Mouse (Mus musculus) limb, embryonic 15.5 days (tissue): ENCODE data around the gene Pdzd8. TPM values are rescaled to one million over a fixed set of nuclear protein-coding genes. Genes with fewer than 3 reads are reported as not detected.

Experiments
- ATAC-seq: fragments of 200-750 bp; cut with Nextera tagmentation; 2 replicates; pipeline ENCODE4 v1.8.0; 2017; ENCODE audit warnings: low read depth, moderate TSS enrichment; ENCODE audit not compliant: insufficient number of reproducible peaks, low FRiP score, low TSS enrichment
- H3K27ac ChIP-seq: fragments of 300-500 bp; sonication (generic); 2 replicates; pipeline ENCODE4 v1.5.1; 2015; ENCODE audit warnings: moderate library complexity, mild to moderate bottlenecking, inconsistent platforms
- H3K27me3 ChIP-seq: fragments of 300-500 bp; sonication (generic); 2 replicates; pipeline ENCODE4 v1.6.1; 2015; ENCODE audit warnings: inconsistent platforms
- H3K36me3 ChIP-seq: fragments of 300-500 bp; sonication (generic); 2 replicates; pipeline ENCODE4 v1.6.1; 2015; ENCODE audit warnings: inconsistent platforms
- H3K4me1 ChIP-seq: fragments of 300-500 bp; sonication (generic); 2 replicates; pipeline ENCODE4 v1.6.1; 2015; ENCODE audit warnings: inconsistent platforms
- H3K4me2 ChIP-seq: fragments of 300-500 bp; sonication (generic); 2 replicates; pipeline ENCODE4 v1.6.1; 2015; ENCODE audit warnings: mild to moderate bottlenecking, inconsistent platforms
- H3K4me3 ChIP-seq: fragments of 300-500 bp; sonication (generic); 2 replicates; pipeline ENCODE4 v1.5.1; 2015; ENCODE audit warnings: mild to moderate bottlenecking, inconsistent platforms
- H3K9ac ChIP-seq: fragments of 300-500 bp; sonication (generic); 2 replicates; pipeline ENCODE4 v1.6.1; 2015; ENCODE audit warnings: inconsistent platforms
- H3K9me3 ChIP-seq: fragments of 300-500 bp; sonication (generic); 2 replicates; pipeline ENCODE4 v1.6.1; 2016; ENCODE audit warnings: inconsistent platforms
- WGBS: fragments of 180-500 bp; shearing (Covaris S2); methylation state at CpG from one replicate; pipeline ENCODE4 v1.1.7; 2015; 5-methylcytosine and 5-hydroxymethylcytosine counted together
- polyA plus RNA-seq: library from polyadenylated mRNA; unstranded; fragments of >200 nt; fragmentation: Nextera tagmentation; extraction: Ambion mirVana; gene quantifications from 2 replicates; pipeline ENCODE4 v1.2.1, GENCODE M21; 2015

The Pdzd8 gene
- polyA plus RNA-seq, 1 experiment from 2014 or later = 10.1 TPM

DNA sequence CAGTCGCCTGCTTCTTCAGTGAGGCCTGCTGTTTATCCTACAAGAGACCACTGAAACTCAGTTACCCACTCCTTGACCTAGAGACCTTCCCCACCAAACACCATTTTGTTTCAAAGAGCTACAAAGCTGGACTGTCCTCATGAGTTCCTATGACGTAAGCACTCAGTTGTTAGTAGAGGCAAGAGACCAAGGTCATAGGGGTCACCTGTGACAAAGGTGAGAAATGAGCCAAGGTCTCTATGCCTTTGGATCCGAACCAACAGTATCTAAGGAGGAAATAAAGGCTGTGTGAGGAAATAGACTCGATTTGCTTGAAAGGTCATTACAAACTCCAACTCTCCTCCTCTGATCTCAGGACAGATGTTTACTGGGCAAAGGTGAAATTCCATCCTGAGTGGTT, 25.4 kb upstream of the Pdzd8 start:
- 78% methylated on average over 4 of the region's 4 CpGs for WGBS
- Histone ChIP-seq H3K27ac (no peak overlapping the region), H3K36me3 (no peaks in the 10 kb centered on the region), H3K27me3 (no peaks in the 10 kb centered on the region), H3K9me3 (no peaks in the 10 kb centered on the region), H3K4me1 (no peaks in the 10 kb centered on the region), H3K9ac (no peak overlapping the region), H3K4me3 (no peak overlapping the region), H3K4me2 (no peak overlapping the region)
- ATAC-seq = no peak

DNA sequence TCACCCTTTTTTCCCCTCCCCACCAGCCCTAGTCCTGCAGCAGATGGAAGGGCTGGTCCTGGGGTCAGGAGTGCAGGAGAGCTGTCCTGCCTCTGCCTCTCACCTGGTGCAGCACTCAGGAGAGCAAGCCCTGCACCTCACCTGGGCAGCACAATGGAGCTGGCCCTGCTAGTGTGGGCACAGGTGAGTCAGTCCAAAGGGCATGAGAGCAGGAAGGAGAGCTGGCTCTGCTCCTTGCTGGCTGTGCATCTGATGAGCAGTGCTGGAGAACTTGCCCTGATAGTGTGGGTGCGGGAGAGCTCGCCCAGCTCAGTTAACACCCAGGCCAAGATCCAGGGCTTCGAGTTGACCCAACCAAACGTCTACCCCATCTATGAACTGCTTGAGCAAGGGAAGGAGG, 22.3 kb upstream of the Pdzd8 start:
- Histone ChIP-seq H3K27ac (no peak overlapping the region), H3K9me3 (no peaks in the 10 kb centered on the region), H3K4me1 (no peaks in the 10 kb centered on the region), H3K9ac (no peak overlapping the region), H3K4me2 (no peak overlapping the region), H3K27me3 (no peaks in the 10 kb centered on the region), H3K4me3 (no peak overlapping the region), H3K36me3 (no peaks in the 10 kb centered on the region)
- WGBS = 81% methylated on average over 4 of the region's 4 CpGs
- no peak for ATAC-seq

DNA sequence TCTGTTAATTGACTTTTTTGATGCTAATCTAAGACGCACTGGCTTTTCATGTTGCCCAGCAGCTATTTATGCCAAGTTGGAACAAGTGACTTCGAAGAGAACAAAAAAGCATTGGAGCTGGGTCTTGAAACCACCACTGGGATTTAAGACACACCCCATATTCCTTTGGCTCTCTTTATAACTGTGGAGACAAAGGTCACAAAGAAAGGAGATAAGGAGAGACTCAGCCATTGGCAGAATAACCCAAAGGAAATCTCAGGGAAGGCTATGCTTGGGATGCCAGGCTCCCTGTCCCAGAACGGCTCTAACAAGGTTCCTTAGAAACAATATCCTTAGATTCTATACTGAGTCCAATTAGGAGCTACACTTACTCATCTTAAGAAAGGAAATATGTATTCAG, 21.1 kb upstream of the Pdzd8 start:
- Histone ChIP-seq H3K36me3 (no peaks in the 10 kb centered on the region), H3K9ac (no peak overlapping the region), H3K27me3 (no peaks in the 10 kb centered on the region), H3K4me1 (no peaks in the 10 kb centered on the region), H3K4me2 (no peak overlapping the region), H3K4me3 (no peak overlapping the region), H3K27ac (no peak overlapping the region), H3K9me3 (no peaks in the 10 kb centered on the region)
- WGBS = 79% methylated on average over 3 of the region's 3 CpGs
- ATAC-seq = no peak

DNA sequence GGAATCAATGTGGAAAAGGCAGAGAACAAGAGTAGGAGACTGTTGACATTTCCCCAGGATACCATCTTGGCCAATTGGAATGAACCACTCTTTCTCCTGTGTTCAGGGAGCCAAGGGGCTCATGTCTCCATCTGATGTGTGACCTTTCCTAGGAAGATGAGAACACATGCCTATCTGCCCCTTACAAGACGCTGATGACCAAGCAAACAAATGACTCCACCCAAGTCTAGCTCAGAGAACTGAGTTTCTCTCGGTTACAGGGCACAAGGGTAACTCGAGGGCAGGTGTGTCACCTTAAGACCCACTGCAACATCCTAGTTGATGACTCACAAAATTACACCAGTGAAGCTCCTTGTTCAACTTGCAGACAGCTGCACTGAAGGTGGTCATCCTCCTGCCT, 18.1 kb upstream of the Pdzd8 start:
- H3K27ac ChIP-seq = no peak overlapping the region
- H3K4me2 ChIP-seq = no peak overlapping the region
- no peaks in the 10 kb centered on the region for H3K4me1 ChIP-seq

DNA sequence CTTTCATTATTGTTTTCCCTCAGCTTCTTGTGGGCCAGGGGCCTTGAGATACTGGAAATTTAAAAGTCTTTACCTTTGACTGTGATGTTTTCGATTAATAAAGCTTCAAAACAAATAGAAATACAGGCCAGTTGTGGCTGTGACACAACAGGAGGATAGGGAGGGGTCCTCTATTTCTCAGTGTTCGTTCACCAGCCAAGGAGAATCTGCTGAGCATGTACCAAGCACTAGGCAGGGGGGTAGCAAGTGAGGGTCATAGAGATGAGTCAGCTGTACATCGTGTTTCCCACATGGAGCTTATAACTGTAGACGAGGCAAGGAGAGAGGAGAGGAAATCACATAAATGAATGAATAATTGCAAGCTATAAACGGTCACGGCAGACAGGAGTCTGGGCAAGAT, 17.1 kb upstream of the Pdzd8 start:
- no peak for ATAC-seq
- 55% methylated on average over 6 of the region's 6 CpGs for WGBS
- Histone ChIP-seq H3K4me2 (no peak overlapping the region), H3K27ac (no peak overlapping the region), H3K9me3 (no peaks in the 10 kb centered on the region), H3K4me3 (no peak overlapping the region), H3K9ac (no peak overlapping the region), H3K36me3 (no peaks in the 10 kb centered on the region), H3K27me3 (no peaks in the 10 kb centered on the region), H3K4me1 (no peaks in the 10 kb centered on the region)

More for the DNA sequence above, 18.1 kb upstream of the Pdzd8 start:
- WGBS = 77% methylated on average over 3 of the region's 3 CpGs
- Histone ChIP-seq H3K27me3 (no peaks in the 10 kb centered on the region), H3K9me3 (no peaks in the 10 kb centered on the region), H3K4me3 (no peak overlapping the region), H3K9ac (no peak overlapping the region), H3K36me3 (no peaks in the 10 kb centered on the region)
- ATAC-seq = no peak

DNA sequence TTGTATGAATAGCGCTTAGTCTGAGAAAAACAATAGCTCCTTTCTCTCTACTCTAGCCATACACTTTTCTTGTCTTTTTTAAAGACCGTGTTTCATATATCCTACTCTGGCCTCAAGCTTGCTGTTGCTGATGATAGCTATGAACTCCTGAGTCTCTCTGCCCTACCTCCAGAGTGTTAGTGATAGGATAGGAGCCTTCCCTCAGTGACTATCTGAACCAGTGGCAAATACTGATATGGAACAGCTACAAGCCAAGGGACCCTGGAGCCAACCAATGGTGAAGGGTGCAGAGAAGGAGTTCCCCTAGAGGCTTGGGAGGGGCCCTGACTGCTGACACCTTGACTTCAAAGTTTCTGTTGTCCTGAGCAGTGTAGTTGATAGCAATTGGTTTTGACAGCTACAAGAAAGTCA, 14.9 kb upstream of the Pdzd8 start:
- H3K27ac ChIP-seq = no peak overlapping the region
- no peak overlapping the region for H3K4me2 ChIP-seq
- no peaks in the 10 kb centered on the region for H3K36me3 ChIP-seq
- no peak overlapping the region for H3K9ac ChIP-seq
- no peak overlapping the region for H3K4me3 ChIP-seq
- no peaks in the 10 kb centered on the region for H3K27me3 ChIP-seq
- H3K4me1 ChIP-seq = no peaks in the 10 kb centered on the region
- WGBS = 69% methylated on average over 2 of the region's 2 CpGs
- ATAC-seq = no peak
- H3K9me3 ChIP-seq = no peaks in the 10 kb centered on the region

DNA sequence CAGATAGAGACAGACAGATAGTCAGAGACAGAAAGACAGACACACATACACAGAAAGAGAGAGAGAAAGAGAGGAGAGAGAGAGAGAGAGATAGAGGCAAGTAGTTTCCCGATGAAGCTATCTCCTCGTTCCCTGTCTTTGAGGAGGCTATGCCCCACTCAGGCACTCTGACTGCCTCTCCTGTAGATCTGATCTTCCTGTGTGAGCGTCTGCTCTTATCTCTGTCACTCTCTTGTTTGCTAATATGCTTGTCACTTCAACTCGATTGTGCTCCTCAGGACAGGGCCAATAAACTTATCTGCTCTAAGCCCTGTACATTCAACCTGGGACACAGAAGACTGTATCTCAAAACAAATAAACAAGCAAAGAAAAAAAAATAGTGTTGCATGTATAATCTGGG, 13.6 kb upstream of the Pdzd8 start:
- H3K4me3 ChIP-seq = no peak overlapping the region
- H3K4me1 ChIP-seq = no peaks in the 10 kb centered on the region
- H3K4me2 ChIP-seq = no peak overlapping the region
- H3K36me3 ChIP-seq = no peaks in the 10 kb centered on the region
- H3K27ac ChIP-seq = no peak overlapping the region
- H3K9ac ChIP-seq = no peak overlapping the region
- ATAC-seq = no peak
- 54% methylated on average over 4 of the region's 4 CpGs for WGBS
- H3K27me3 ChIP-seq = no peaks in the 10 kb centered on the region
- no peaks in the 10 kb centered on the region for H3K9me3 ChIP-seq

DNA sequence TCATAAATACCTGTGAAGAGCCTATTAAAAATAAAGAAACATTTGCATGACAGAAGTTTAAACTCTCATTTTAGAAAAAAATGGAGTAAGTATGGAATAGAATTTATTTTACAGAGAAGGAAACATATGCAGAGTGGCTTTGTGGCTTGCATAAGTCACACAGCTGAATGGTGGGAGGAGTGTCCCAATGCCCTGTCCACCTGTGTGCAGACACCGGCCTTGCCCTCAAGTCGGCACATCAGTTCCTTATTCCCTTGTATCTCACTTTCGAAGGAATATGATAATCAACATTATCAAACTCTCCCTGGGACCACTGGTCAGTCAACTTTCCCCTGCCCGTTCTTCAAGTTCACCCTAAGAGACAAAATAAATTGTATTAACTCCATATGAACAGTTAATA, 12.3 kb upstream of the Pdzd8 start:
- no peaks in the 10 kb centered on the region for H3K36me3 ChIP-seq
- no peak for ATAC-seq
- H3K9ac ChIP-seq = no peak overlapping the region
- no peak overlapping the region for H3K4me3 ChIP-seq
- H3K27me3 ChIP-seq = no peaks in the 10 kb centered on the region
- no peaks in the 10 kb centered on the region for H3K4me1 ChIP-seq
- 74% methylated on average over 4 of the region's 4 CpGs for WGBS
- no peak overlapping the region for H3K4me2 ChIP-seq
- no peaks in the 10 kb centered on the region for H3K9me3 ChIP-seq
- H3K27ac ChIP-seq = no peak overlapping the region

DNA sequence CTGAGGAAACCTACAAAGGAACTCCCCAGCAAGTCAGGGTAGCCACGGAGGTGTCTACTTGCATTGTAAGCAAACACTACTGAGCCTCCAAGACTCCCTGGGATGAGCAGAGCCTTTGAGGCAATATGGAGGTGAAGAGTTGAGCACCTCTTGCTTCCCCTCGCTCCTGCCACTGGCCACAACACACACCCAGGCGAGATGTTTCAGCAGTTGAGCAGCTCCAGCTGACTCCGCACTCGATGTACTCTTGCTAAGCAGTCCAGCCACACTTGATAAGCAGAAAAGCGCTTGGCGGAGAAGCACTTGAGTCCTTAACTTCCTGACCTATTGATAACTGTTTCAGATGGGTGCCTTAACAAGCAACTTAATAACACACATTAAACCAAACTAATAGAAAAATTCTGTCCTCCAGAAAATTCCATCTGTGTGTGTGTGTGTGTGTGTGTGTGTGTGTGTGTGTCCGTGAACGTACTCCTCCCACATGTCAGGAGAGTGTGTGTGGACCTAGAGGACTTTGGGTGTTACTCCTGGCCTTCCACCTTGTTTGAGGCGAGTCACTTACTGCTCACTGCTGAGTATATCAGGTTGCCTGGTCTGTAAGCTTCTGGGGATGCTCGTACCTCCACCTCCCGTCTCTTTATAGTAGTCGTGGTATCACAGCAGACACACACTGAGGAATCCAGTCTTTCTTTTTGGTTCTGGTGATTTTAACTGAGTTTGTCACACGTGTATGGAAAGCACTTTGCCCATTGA, 11.4 kb upstream of the Pdzd8 start:
- H3K36me3 ChIP-seq = no peaks in the 10 kb centered on the region
- no peaks in the 10 kb centered on the region for H3K9me3 ChIP-seq
- no peaks in the 10 kb centered on the region for H3K4me1 ChIP-seq
- ATAC-seq = no peak
- no peak overlapping the region for H3K4me3 ChIP-seq
- H3K27ac ChIP-seq = no peak overlapping the region
- H3K27me3 ChIP-seq = no peaks in the 10 kb centered on the region
- 71% methylated on average over 14 of the region's 14 CpGs for WGBS
- H3K4me2 ChIP-seq = no peak overlapping the region
- H3K9ac ChIP-seq = no peak overlapping the region

DNA sequence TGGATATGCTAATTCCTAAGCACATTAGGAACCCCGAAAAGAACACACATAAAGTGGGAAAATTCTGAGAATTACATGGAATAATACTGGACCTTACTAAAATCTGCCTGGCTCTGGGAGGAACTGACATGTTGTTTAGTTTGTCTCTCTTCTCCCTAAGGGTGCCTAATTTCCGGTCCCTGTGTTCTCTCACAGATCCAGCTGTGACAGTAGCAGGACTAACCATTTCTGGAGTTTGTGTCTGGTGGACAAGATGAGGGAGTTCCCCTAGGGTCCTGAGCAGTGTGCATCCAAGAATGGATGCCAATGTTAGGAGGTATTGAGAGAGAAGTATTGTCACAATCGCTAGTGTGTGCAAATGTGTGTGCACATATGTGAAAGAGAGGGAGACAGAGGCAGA, 10.8 kb upstream of the Pdzd8 start:
- no peak for ATAC-seq

DNA sequence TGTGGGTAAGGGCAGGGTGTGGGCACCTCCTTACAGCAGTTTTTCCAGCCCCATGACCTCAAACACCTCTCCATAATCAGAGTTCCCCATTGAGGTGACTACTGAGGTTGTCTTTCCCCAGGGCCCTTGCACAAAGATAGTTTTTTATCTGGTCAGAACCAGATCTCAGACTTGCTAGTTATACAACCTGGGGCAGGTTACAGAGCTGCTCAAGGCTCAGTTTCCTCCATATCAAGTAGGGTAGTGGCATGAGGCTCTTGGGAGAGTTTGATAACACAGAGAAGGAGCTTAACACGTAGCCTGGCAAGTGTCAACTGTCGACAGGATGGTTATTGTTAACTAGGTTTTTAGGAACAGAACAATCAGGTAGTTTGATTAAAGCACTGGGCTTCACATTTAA, 9.3 kb upstream of the Pdzd8 start:
- Histone ChIP-seq H3K9ac (no peak overlapping the region), H3K4me2 (no peak overlapping the region), H3K4me3 (no peak overlapping the region), H3K27me3 (no peaks in the 10 kb centered on the region), H3K9me3 (no peaks in the 10 kb centered on the region), H3K36me3 (no peaks in the 10 kb centered on the region), H3K4me1 (no peaks in the 10 kb centered on the region), H3K27ac (no peak overlapping the region)
- no peak for ATAC-seq
- 48% methylated on average over 2 of the region's 2 CpGs for WGBS

More for the DNA sequence above, 10.8 kb upstream of the Pdzd8 start:
- H3K27ac ChIP-seq = no peak overlapping the region
- H3K9me3 ChIP-seq = no peaks in the 10 kb centered on the region
- no peaks in the 10 kb centered on the region for H3K4me1 ChIP-seq
- no peak overlapping the region for H3K4me3 ChIP-seq
- 84% methylated on average over 3 of the region's 3 CpGs for WGBS
- H3K9ac ChIP-seq = no peak overlapping the region
- H3K27me3 ChIP-seq = no peaks in the 10 kb centered on the region
- no peaks in the 10 kb centered on the region for H3K36me3 ChIP-seq
- H3K4me2 ChIP-seq = no peak overlapping the region

DNA sequence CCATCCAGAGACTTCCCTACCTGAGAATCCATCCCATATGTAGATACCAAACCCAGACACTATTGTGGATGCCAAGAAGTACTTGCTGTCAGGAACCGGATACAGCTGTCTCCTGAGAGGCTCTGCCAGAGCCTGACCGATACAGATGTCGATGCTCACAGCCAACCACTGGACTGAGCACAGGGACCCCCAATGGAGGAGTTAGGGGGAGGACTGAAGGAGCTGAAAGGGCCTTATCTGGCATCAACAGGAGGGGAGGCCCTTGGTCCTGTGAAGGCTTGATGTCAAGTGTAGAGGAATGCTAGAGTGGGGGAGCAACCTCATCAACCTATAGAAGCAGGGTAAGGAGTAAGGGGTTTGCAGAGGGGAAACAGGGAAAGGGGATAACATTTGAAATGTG, 7.2 kb upstream of the Pdzd8 start:
- no peak overlapping the region for H3K9ac ChIP-seq
- no peaks in the 10 kb centered on the region for H3K4me1 ChIP-seq
- no peak for ATAC-seq
- H3K27me3 ChIP-seq = no peaks in the 10 kb centered on the region
- 72% methylated on average over 3 of the region's 3 CpGs for WGBS
- no peak overlapping the region for H3K4me2 ChIP-seq
- H3K27ac ChIP-seq = no peak overlapping the region
- no peaks in the 10 kb centered on the region for H3K9me3 ChIP-seq
- no peak overlapping the region for H3K4me3 ChIP-seq
- H3K36me3 ChIP-seq = no peaks in the 10 kb centered on the region
